Mouse (Mus musculus): Measurements from ENCODE around the gene Oscar.

- no peak for TF ChIP-seq EP300 (IDR thresholded peaks at IDR 0.05; ENCODE audit: insufficient read depth, low read depth, low read length)
- TF ChIP-seq POLR2A (IDR thresholded peaks at IDR 0.05; ENCODE audit: insufficient read depth, low read length) = no peak
These were observed 1.9 kb downstream of the Oscar start for GRCm38 (mm10) chr7:3614021-3614420.
